Mouse (Mus musculus) lung, postnatal 14 days (tissue): ENCODE measurements at regions not wholly inside any gene's neighbourhood (a gene's known extent, or its start where the extent isn't known, plus 50 kb on each side); places are given as distances from the start of the nearest gene placed in this dataset.
"Not testable (repeated sequence)": the region's sequence is repeated elsewhere in the genome, so short reads cannot be mapped to it uniquely, and the experiment has no call there.

Experiments used
- DNase-seq: peaks from one replicate; pipeline ENCODE4 v3.0.0; 2021

GRCm38 (mm10) chr11:111978667-111979066 lies 803.4 kb upstream of the Sox9 start:
- DNase-seq = no peak

GRCm38 (mm10) chr11:111996395-111996794 lies 785.6 kb upstream of the Sox9 start:
- DNase-seq = no peak

GRCm38 (mm10) chr11:112010848-112011247 lies 771.2 kb upstream of the Sox9 start:
- DNase-seq = not testable (repeated sequence)

GRCm38 (mm10) chr11:112017906-112018305 lies 764.1 kb upstream of the Sox9 start:
- no peak for DNase-seq

- no peak for DNase-seq
These were observed 754.0 kb upstream of the Sox9 start for GRCm38 (mm10) chr11:112028031-112028430.

- DNase-seq = no peak
These were observed 743.3 kb upstream of the Sox9 start for GRCm38 (mm10) chr11:112038741-112039140.

- DNase-seq = no peak
These were observed 737.6 kb upstream of the Sox9 start for GRCm38 (mm10) chr11:112044455-112044854.

- DNase-seq = no peak
These were observed 736.7 kb upstream of the Sox9 start for GRCm38 (mm10) chr11:112045353-112045752.

- no peak for DNase-seq
These were observed 731.7 kb upstream of the Sox9 start for GRCm38 (mm10) chr11:112050362-112050761.

GRCm38 (mm10) chr11:112055591-112055990 lies 726.4 kb upstream of the Sox9 start:
- no peak for DNase-seq

- no peak for DNase-seq
These were observed 714.8 kb upstream of the Sox9 start for GRCm38 (mm10) chr11:112067176-112067575.

GRCm38 (mm10) chr11:112068821-112069220 lies 713.2 kb upstream of the Sox9 start:
- no peak for DNase-seq

- no peak for DNase-seq
These were observed 710.5 kb upstream of the Sox9 start for GRCm38 (mm10) chr11:112071571-112071970.

GRCm38 (mm10) chr11:112081386-112081785 lies 700.6 kb upstream of the Sox9 start:
- no peak for DNase-seq

- no peak for DNase-seq
These were observed 699.0 kb upstream of the Sox9 start for GRCm38 (mm10) chr11:112083019-112083418.

GRCm38 (mm10) chr11:112092168-112092567 lies 689.9 kb upstream of the Sox9 start:
- no peak for DNase-seq

- no peak for DNase-seq
These were observed 687.0 kb upstream of the Sox9 start for GRCm38 (mm10) chr11:112095009-112095408.

GRCm38 (mm10) chr11:112098161-112098560 lies 683.9 kb upstream of the Sox9 start:
- DNase-seq = no peak

GRCm38 (mm10) chr11:112103252-112103651 lies 678.8 kb upstream of the Sox9 start:
- DNase-seq = no peak

GRCm38 (mm10) chr11:112106891-112107290 lies 675.1 kb upstream of the Sox9 start:
- no peak for DNase-seq

GRCm38 (mm10) chr11:112107314-112107713 lies 674.7 kb upstream of the Sox9 start:
- no peak for DNase-seq

- no peak for DNase-seq
These were observed 661.0 kb upstream of the Sox9 start for GRCm38 (mm10) chr11:112121026-112121425.

- DNase-seq = no peak
These were observed 660.2 kb upstream of the Sox9 start for GRCm38 (mm10) chr11:112121831-112122230.

GRCm38 (mm10) chr11:112125249-112125933 lies 656.6 kb upstream of the Sox9 start:
- DNase-seq = no peak

GRCm38 (mm10) chr11:112130090-112130489 lies 651.9 kb upstream of the Sox9 start:
- DNase-seq = no peak
